Mouse (Mus musculus): ENCODE data around the gene Usp35. TPM values are rescaled to one million over a fixed set of nuclear protein-coding genes. Genes with fewer than 3 reads are reported as not detected.
A peak's percentile ranks its signal among the peaks of the same experiment; 100 is the strongest.

Gene Usp35
- total and polyA plus RNA-seq, 3 experiments, result 7.0 to 8.5 (median 8.4) TPM

GRCm38 (mm10) chr7:97313364-97313995, 18.3 kb downstream of the Usp35 start:
- DNase-seq, result no peak

- no peak for DNase-seq
Observed at GRCm38 (mm10) chr7:97312856-97313255, 19.0 kb downstream of the Usp35 start.

DNA sequence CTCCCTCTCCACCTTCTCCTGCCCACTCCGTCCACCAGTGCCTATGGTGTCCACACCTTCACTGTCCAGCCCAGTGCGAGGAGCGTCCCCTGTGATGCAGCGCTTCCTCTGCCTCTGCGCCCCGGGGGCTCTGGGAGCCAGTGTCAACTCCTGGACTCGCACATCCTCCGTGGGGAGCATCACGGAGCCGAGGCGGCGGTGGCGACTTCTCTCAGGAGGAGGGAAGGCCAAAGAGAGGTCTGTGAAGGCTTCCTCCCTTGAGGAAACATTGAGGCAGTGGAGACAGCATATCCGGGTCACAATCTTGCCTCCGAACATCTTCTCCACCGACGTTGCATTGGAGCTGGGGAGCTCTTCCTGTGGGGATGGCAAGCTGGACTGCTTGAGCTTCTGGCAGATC, 19.6 kb downstream of the Usp35 start:
- DNase-seq, result no peak

DNA sequence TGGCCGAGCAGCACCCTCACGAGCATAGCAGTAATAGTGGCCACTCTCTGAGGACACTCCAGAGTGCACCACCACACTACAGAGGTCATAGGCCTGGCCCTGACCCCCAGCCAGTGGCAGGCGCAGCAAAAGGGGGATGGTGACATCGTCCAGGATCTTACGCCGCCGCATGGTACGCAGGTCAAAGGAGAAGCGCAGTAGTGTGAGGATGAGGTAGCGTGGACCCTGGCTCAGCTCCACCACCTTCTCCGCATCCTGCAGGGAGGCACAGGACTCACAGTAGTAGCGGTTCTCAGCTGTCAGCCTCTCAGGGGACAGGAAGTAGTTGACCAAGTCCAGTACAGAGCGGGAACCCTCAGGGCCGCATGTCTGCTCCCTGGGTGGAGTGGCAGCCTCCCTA, 20.2 kb downstream of the Usp35 start:
- DNase-seq, result no peak

GRCm38 (mm10) chr7:97310341-97310635, 21.5 kb downstream of the Usp35 start:
- no peak for DNase-seq

DNA sequence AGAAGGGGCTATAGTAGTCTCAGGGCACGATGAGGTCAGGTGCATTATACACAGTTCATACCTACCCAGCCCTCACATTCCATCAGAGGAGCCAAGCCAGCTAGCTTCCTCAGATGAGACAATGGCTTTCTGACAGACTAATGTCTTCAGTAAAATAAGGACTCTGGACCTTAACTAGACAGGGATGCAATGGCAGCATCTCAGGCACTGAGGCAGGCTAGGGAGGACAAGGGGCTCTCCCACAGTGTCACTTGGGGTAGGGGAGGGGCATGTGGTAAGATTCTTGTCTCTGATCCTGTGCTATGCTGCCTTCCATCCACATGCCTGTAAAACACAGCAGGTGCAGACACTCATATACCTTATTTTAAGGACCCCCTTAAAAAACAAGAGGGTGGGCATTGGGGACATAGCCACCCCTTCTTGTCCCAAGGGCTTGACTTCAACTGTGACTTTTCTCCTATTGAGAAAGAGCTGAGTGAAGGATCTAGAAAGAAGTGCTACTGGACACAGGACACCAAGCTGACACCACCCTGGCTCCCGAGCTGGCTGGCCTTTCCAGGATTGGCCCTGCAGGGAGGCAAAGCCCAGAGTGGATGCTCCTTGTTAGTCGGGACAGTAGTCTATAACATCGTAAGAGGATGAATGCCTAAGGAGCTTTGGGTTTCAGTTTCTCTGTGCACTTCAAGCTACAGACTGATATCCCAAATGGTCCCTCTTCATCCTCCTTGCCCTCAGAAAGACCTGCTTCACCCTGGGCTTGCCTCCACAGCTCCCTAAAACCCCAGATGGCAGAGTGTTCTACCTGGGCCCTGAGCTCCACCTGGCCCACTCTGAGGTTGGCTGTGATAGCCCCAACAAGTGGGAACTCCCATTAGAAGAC, 22.1 kb downstream of the Usp35 start:
- no peak for DNase-seq

DNA sequence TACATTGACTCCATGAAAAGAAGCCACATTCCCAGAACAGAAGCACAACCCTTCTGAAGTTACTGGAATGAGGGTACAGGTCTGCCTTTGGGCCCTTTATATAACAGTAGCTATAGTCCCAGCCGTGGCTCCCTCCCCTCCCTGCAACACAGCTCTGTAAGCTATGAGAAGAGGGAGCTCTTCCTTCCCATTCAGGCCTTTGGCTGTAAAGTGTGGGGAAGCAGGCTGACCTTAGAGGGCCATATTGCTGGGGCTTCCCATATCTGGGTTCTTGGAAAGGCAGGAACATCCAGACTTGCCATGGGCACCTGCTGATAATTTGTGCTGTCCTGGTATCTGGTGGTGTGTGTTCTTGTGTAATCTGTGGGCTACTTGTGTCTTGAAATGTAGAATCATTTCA, 24.3 kb downstream of the Usp35 start:
- DNase-seq, result no peak

DNA sequence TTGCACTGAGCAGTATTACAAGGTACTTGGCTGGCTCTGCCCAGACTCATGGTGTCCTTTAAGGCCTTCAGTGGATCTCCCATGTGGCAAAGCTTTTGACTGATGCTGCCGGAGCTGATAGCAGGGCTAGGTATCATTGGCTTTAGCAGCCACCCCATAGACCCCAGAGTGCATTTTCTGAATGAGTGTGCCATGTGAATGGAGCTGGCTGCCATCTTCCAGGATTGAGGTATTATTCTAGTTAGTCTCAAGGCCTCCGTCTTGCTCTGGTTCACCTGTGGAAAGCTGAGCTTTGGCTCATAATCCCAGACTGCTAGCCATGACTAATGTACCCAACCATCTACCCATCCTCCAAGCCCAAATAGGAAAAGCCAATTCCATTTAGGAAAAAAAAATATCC, 25.0 kb downstream of the Usp35 start:
- DNase-seq, result no peak

- DNase-seq, result no peak
Observed at GRCm38 (mm10) chr7:97305206-97305605, 26.6 kb downstream of the Usp35 start.

GRCm38 (mm10) chr7:97304471-97304870, 27.3 kb downstream of the Usp35 start:
- DNase-seq, result peak; percentile 8

GRCm38 (mm10) chr7:97303614-97304013, 28.2 kb downstream of the Usp35 start:
- peak; percentile 1 for DNase-seq

DNA sequence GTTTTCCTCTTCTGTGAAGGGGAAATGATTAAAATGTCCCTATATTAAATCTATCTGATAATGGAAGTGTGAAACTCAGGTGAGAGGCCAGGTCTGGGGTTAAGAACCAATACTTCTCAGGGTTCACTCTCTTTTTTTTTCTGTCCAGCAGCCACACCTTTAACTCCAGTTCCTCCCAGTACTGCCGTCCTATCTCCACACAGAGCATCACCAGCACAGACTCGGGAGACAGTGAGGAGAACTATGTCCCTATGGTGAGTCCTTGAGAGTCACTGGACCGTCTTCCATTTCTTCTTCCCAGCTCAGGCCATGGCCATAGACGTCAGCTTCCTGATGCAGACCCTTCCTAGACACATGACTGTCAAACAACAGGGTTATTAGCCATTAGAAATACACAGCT, 28.9 kb downstream of the Usp35 start:
- DNase-seq, result peak; percentile 0

GRCm38 (mm10) chr7:97302261-97302660, 29.6 kb downstream of the Usp35 start:
- peak; percentile 11 for DNase-seq

- peak; percentile 1 for DNase-seq
Observed at GRCm38 (mm10) chr7:97301321-97301720, 30.5 kb downstream of the Usp35 start.

- DNase-seq, result peak; percentile 1
Observed at GRCm38 (mm10) chr7:97300914-97301313, 30.9 kb downstream of the Usp35 start.

GRCm38 (mm10) chr7:97298943-97299342, 32.9 kb downstream of the Usp35 start:
- no peak for DNase-seq

DNA sequence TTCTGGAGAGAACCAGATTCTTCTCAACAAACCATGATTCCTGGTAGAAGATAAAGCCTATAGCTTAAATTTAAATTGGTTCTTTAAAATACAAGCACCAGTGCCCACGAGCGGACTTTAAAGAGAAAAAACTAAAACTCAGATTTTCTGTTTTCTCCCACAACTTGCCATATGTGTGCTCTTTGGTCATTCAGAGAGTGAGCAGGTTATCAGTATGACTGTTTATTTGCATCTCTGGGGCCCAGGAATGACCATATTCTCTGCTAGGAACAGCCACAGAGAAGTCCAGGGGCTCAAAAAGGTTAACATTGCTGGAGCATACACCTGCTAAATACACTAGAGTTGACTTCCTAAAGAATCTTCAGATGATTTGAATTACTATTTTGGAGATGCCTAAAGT, 33.5 kb downstream of the Usp35 start:
- no peak for DNase-seq

DNA sequence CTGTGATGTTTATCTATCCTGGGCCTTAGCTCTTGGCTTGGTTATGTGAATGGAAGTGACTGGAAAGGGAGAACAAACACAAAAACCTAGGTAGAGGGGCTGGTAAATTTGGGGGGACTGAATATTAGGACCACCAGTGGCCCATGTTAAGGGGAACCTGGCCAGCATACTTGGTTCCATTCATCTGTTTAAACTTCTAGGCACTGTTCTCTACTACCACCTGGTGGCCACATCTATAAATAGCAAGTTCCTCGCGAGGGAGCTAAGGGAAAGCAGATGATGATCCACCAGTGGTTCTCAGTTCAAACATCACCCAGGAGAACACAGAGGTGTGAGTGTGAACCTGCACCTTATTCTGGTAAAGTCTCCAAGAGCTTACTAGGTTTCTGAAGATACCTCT, 34.4 kb downstream of the Usp35 start:
- peak; percentile 56 for DNase-seq

GRCm38 (mm10) chr7:97296986-97297385, 34.8 kb downstream of the Usp35 start:
- DNase-seq, result peak; percentile 0

- no peak for DNase-seq
Observed at GRCm38 (mm10) chr7:97271068-97271467, 60.8 kb downstream of the Usp35 start.

DNA sequence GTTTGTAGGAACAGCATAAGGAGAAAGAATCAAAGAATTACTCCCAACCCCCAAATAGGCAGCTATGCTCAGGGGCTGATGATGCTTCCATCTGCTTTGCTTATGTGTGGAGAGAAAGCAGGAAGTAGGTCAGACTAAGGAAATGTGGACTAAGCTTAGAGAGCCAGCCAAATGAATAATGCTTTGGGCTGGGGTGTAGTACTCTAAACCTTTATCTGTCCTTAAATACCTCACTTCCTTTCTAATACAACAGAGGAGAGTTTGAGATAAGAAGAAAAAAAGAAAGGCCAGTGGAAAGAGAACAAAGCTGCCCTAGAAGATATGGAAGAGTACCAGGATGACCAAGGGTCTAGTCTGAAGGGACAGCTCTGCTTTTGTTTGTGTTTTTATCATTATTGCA, 61.5 kb downstream of the Usp35 start:
- no peak for DNase-seq

- peak; percentile 34 for DNase-seq
Observed at GRCm38 (mm10) chr7:97262541-97262940, 69.3 kb downstream of the Usp35 start.

Measured in adrenal gland, adult 2 months (tissue).